Mouse (Mus musculus) induced T-regulatory cell, adult 2 months (primary cell): ENCODE results near the gene Arhgap5.
"Not testable (repeated sequence)": the region's sequence is repeated elsewhere in the genome, so short reads cannot be mapped to it uniquely, and the experiment has no call there.

ENCODE experiments used
- DNase-seq: peaks from one replicate; pipeline ENCODE4 v3.0.0-alpha.2; 2012; ENCODE audit warnings: low read depth

Arhgap5 gene

DNA sequence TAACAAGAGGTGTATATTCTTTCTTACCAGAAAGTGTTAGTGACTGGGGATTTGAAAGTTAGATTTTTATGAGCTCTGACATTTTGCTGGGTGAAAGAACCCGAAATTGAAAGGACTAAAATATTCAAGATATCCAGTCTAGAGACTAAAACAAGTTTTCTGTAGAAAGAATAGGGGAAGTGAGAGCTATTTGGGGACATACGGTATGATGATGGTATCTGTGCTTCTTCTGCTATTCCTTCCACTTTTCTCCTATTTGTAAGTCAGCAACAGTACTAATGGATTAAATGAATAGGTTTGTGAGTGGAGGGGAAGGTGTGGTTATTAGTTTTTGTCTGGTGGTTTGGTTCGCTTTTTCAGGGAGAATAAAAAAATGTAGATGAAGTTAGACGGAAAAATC lies 37.5 kb downstream of the Arhgap5 start:
- DNase-seq: no peak

DNA sequence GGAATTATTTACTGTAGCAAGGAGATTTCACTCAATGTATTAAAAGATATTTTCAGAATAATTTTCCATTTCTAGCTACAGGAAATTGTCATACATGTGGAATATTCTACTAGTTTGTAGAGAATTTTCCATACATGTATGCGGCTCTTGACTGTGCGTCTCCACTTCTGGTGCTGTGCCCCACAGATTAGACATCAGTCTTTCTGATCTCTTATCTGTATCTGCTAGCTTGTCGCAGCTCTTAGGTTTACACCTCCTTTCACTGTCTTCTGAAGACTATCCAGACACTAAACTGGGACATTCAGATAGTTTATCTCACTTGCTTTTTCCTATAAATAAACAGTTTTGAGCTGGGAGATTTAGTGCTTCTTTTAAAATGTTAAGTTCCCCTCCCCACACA lies 40.8 kb downstream of the Arhgap5 start:
- no peak for DNase-seq

- peak; percentile 4 for DNase-seq
Observed at GRCm38 (mm10) chr12:52552085-52552484, 48.3 kb downstream of the Arhgap5 start.

- no peak for DNase-seq
Observed at GRCm38 (mm10) chr12:52555188-52555876, 51.6 kb downstream of the Arhgap5 start.

DNA sequence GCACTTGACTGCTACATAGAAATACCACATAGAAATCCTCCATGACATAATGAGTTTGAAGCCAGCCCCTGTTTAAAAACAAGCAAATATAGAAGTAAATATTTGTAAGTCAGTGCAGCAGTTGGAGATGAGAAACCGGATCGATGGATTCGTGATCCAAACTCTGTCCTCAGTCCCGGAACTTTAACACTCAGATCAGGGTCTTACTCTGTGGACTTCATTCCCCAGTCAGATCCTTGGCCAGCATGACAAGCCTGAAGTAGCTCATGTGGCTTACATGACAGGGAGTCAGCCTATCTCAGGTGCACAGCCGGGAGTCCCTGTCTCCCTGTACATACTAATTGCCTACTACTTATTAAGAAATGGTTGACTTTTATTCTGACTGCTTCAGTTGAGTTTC lies 61.9 kb downstream of the Arhgap5 start:
- no peak for DNase-seq

GRCm38 (mm10) chr12:52573371-52573770 lies 69.6 kb downstream of the Arhgap5 start:
- DNase-seq: no peak

- DNase-seq: not testable (repeated sequence)
Observed at GRCm38 (mm10) chr12:52586466-52586865, 82.7 kb downstream of the Arhgap5 start.

DNA sequence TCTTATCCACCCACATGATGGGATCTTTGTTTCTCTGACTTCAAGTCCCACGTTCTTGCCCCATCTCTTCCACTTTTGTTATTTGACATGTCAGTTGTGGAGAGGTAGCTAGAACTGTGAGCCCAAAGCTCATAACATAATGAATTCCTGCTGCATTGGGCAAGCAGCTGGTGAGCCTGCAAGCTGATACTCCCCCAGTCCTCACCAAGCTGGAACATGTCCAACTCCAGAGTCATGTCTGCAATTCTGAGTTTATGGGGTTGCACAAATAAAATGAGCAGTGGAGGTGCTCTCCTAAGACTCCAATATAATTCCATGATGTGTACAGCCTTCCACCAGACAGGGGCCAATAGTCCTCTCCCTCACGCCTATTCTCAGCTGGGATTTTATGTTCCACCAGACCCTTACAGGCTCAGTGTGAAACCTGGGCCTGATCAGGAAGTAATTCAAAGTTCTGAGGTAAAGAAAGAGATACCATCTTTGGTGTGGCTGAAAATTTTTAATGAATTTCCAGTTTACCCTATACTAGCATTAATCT lies 83.8 kb downstream of the Arhgap5 start:
- no peak for DNase-seq

GRCm38 (mm10) chr12:52595389-52596185 lies 91.8 kb downstream of the Arhgap5 start:
- DNase-seq: no peak

- DNase-seq: no peak
Observed at GRCm38 (mm10) chr12:52602471-52602870, 98.7 kb downstream of the Arhgap5 start.

DNA sequence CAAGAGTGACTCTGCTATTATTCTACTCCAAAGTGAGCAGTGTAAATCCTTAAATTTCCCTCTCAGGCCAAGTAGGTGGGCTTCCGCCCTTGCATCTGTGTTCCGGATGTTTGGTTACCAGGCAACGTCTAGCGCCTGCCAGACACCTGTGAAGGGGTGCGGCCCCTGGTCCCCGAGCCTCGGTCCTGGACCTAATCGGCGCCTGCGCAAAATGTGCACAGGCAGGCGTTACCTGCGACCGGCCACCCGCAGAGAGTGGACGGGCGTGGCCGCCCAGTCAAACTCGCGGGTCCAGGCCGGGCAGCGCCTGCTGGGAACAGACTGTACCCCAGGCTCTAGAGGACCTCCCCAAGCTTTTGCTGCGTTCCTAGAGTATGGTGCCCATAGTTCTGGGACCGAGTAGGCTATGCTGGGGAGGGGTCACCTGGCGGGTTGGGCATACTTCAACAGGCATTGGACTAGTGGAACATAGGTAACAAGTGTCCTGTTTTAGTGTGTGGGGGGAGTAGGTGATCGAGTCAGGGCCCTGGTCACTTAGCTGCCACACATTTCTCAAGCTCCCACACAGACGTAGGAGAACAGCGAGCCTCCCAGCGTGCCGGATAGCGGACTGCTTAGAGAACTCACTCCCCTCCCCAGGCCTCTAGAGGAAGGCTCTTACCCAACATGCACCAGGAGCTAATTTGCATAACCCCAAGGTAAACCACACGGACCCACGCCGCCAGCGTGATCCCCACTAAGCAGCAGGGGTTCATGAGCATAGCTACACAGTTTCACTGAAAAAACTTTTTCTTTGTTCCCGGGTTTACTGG lies 99.3 kb downstream of the Arhgap5 start:
- DNase-seq: peak; percentile 97

- peak; percentile 88 for DNase-seq
Observed at GRCm38 (mm10) chr12:52603695-52604255, 100.0 kb downstream of the Arhgap5 start.

DNA sequence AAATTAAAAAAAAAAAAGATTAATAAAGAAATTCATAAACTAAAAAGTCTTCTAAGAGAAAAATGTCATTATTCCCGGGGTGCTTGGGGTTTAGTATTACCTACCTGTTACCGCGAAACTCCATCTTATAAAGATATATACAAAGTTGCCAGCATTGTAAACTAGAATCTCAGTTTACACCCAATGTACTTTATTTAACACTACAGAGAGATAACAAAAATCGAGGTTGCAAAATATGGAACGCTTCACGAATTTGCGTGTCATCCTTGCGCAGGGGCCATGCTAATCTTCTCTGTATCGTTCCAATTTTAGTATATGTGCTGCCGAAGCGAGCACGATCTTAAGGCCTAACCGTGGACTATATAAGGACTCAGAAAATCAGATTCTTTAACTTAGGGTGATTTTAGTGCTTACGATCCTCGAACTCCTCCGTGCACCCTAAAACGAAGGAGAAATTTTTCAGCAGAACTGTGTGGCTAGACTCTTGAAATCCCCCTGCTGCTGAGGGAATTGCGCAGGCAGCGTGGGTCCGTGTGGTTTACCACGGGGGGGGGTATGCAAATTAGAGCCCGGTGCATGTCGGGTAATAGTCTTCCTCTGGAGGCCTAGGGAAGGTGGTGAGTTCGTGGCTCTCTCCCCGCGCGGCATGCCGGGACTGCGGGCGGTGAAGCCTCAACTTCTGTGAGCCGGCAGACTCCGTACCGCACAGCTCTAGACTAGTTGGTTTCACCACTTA lies 100.7 kb downstream of the Arhgap5 start:
- DNase-seq: peak; percentile 98

- DNase-seq: no peak
Observed at GRCm38 (mm10) chr12:52604992-52605652, 101.3 kb downstream of the Arhgap5 start.

GRCm38 (mm10) chr12:52607411-52607810 lies 103.6 kb downstream of the Arhgap5 start:
- peak; percentile 26 for DNase-seq

GRCm38 (mm10) chr12:52615703-52616102 lies 111.9 kb downstream of the Arhgap5 start:
- peak; percentile 37 for DNase-seq

GRCm38 (mm10) chr12:52618418-52619040 lies 114.8 kb downstream of the Arhgap5 start:
- DNase-seq: peak; percentile 42

DNA sequence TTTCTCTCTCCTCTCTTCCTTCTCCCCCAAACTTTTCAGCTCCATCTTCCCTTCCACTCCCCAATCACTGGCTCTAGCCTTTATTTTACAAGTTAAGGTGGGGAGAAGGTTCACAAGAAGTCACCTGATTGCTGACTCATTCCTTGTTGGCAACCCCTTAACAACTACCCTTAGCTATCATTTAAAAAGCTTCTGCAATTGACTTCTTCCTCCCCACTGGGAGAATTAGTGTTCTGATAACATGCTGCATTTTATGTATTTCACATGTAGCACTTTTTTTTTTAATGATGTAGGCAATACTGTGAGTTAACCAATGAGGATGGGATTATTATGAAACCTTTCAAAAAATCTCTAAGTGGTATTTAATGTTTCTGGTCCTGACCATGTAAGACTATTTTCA lies 115.9 kb downstream of the Arhgap5 start:
- DNase-seq: no peak
